Mouse (Mus musculus) layer of hippocampus, postnatal 25 days (tissue): ENCODE data around the gene Gm3159. TPM values are rescaled to one million over a fixed set of nuclear protein-coding genes. Genes with fewer than 3 reads are reported as not detected.
"Not testable (repeated sequence)": the region's sequence is repeated elsewhere in the genome, so short reads cannot be mapped to it uniquely, and the experiment has no call there.

Experiments used
- DNase-seq, 2 experiments: peaks; one replicate each; pipeline ENCODE4 v3.0.0; 2022; ENCODE audit warnings: mixed read lengths in 2 of 2, low spot score in 1 of 2; ENCODE audit errors: extremely low spot score in 1 of 2
- total RNA-seq, 2 experiments: library from RNA; stranded (reverse); gene quantifications; 2 replicates each; pipeline ENCODE4 v1.2.3; 2021

Gm3159 gene
- not detected for total RNA-seq

- not testable (repeated sequence) for DNase-seq
These were observed at the start of gene Gm3159 for GRCm38 (mm10) chr14:4397226-4397625. Gm3159 (plus strand) TSS chr14:4397526.

- not testable (repeated sequence) for DNase-seq
These were observed 28.3 kb upstream of the Gm3159 start for GRCm38 (mm10) chr14:4368991-4369390.

GRCm38 (mm10) chr14:4369691-4370090 lies 27.6 kb upstream of the Gm3159 start:
- DNase-seq: not testable (repeated sequence)

- not testable (repeated sequence) for DNase-seq
These were observed 19.5 kb upstream of the Gm3159 start for GRCm38 (mm10) chr14:4377871-4378270.

GRCm38 (mm10) chr14:4385606-4386005 lies 11.7 kb upstream of the Gm3159 start:
- not testable (repeated sequence) for DNase-seq

- DNase-seq: not testable (repeated sequence)
These were observed 4.3 kb upstream of the Gm3159 start for GRCm38 (mm10) chr14:4392841-4393530.

- not testable (repeated sequence) for DNase-seq
These were observed 1.3 kb downstream of the Gm3159 start for GRCm38 (mm10) chr14:4398624-4399023.

GRCm38 (mm10) chr14:4400115-4400789 lies 2.9 kb downstream of the Gm3159 start:
- DNase-seq: not testable (repeated sequence)

GRCm38 (mm10) chr14:4401245-4401644 lies 3.9 kb downstream of the Gm3159 start:
- not testable (repeated sequence) for DNase-seq

GRCm38 (mm10) chr14:4403840-4404239 lies 6.5 kb downstream of the Gm3159 start:
- DNase-seq: not testable (repeated sequence)

GRCm38 (mm10) chr14:4409939-4410338 lies 12.6 kb downstream of the Gm3159 start:
- not testable (repeated sequence) for DNase-seq

- DNase-seq: peak in 1 of 2 experiments; percentile 33
These were observed 17.9 kb downstream of the Gm3159 start, which contains the start of gene Gm3164 for GRCm38 (mm10) chr14:4414965-4415835. Gm3164 (plus strand) TSS chr14:4415448.

GRCm38 (mm10) chr14:4430692-4431091 lies 33.4 kb downstream of the Gm3159 start, which contains the start of gene Gm3173:
Gm3173 (plus strand) TSS chr14:4430992.
- not testable (repeated sequence) for DNase-seq

Other genes starting within 250 kb of the Gm3159 start
- not detected for gene Gm3127, start 232.5 kb upstream of the Gm3159 start, total RNA-seq
- 1 to 10 TPM in 1 of 2 experiments, under 1 TPM in 1; 0.66 to 1.0 TPM for gene Gm2974, start 214.9 kb upstream of the Gm3159 start, total RNA-seq
- not detected for gene Gm3138, start 147.9 kb upstream of the Gm3159 start, total RNA-seq
- not detected for gene Gm3149, start 80.2 kb upstream of the Gm3159 start, total RNA-seq
- gene 2610042L04Rik, start 62.8 kb upstream of the Gm3159 start, total RNA-seq: under 1 TPM; 0.79 to 0.96 TPM
- gene Gm3164, start 17.9 kb downstream of the Gm3159 start, total RNA-seq: 1 to 10 TPM in 1 of 2 experiments, under 1 TPM in 1; 0.32 to 1.4 TPM
- not detected for gene Gm3173, start 33.5 kb downstream of the Gm3159 start, total RNA-seq
- gene Gm3182, start 84.2 kb downstream of the Gm3159 start, total RNA-seq: not detected
- gene Gm3047, start 157.9 kb downstream of the Gm3159 start, total RNA-seq: not detected
- gene Gm8159, start 234.8 kb downstream of the Gm3159 start, total RNA-seq: under 1 TPM; 0.39 to 0.61 TPM